Mouse (Mus musculus) stomach, postnatal 0 days (tissue): ENCODE measurements around the gene Sft2d2.

ENCODE experiments used
- CTCF ChIP-seq: IDR thresholded peaks from 2 replicates; pipeline ENCODE4 v1.5.1; 2016; ENCODE audit warnings: antibody characterized with exemption, low read depth, mild to moderate bottlenecking, moderate library complexity
- EP300 ChIP-seq: optimal IDR thresholded peaks from 2 replicates; pipeline ENCODE3; 2016; ENCODE audit warnings: antibody characterized with exemption

GRCm38 (mm10) chr1:165229577-165229976 lies 35.3 kb upstream of the Sft2d2 start:
- TF ChIP-seq CTCF (no peak), EP300 (no peak)
